Mouse (Mus musculus): Measurements from ENCODE around the gene Gm20388.

Gm20388 gene

DNA sequence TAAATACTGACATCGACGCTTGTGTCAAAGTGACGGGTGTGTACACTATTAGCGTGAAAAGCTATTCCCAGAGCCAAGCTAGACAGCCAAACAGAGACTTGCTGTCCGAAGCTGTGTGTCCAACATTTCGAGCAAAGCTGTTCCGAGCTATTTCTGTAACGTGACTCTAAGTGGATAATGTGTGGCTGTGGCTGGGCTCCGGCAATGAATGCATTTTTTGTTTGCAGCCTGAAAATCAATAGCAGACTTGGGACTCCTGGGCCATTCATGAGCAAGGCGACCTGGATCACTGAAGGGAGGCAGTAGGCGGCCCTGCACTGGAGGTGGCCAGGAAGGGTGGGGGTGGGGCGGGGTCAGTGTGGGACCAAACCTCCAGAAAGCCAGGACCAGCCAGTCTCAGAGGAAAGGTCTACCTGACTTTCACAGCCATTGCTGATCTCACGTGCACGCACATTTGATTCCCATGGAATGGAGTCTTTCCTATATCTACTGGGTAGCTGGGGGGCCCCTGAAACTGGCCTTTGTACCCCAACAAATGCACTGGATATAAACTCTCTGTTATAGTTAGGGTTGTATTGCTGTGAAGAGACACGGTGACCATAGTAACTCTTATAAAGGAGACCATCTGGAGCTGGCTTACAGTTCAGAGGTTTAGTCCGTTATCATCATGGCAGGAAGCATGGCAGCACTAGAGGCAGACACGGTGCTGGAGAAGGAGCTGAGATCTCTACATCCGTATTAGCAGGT is 1415.7 kb downstream of the Gm20388 start:
- in situ Hi-C loops (cut with MboI): no loop called here

GRCm38 (mm10) chr8:121332436-121332835 is 1421.8 kb downstream of the Gm20388 start:
- in situ Hi-C loops (cut with MboI): no loop called here

- in situ Hi-C loops (cut with MboI): no loop called here
Measured at GRCm38 (mm10) chr8:121334495-121335424, 1424.1 kb downstream of the Gm20388 start.

DNA sequence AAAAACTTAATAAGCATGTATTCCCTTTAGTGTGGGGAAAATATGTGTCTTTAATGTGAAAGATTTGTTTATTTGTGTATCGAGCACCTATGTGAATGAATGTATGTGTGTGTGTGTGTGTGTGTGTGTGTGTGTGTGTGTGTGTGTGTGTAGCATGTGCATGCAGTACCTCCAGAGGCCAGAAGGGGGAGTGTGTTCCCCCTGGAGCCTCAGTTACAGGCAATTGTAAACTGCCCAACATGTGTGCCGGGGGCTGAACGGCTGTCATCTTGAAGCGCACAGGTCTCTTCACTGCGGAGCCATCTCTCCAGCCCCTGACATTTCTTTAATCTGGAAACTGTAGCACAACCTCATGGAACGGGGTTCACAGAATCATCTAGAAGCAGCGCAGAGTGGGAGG is 1425.0 kb downstream of the Gm20388 start:
- in situ Hi-C loops (cut with MboI): no loop called here

- in situ Hi-C loops (cut with MboI): no loop called here
Measured at GRCm38 (mm10) chr8:121342931-121343330, 1432.3 kb downstream of the Gm20388 start.

GRCm38 (mm10) chr8:121344486-121344885 is 1433.8 kb downstream of the Gm20388 start:
- in situ Hi-C loops (cut with MboI): no loop called here

DNA sequence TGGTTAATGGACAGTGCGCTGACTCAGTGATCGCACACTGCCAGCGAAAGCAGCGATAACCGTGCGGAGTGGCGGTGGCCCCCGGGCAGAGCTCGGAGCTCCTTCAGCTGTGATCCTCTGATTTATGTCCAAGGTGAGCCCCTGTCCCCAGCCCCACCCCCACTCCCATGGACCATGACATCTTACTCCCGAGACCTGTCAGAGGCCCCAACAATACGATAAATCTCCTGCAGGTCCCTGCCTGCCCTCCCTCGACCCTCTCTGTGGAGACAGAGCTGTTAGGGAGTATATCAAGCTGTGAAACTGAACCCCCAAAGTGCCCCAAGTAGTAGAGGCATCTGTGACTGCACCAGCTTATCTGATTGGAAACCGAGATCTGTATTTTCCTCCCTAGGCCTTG is 1435.5 kb downstream of the Gm20388 start:
- in situ Hi-C loops (cut with MboI): no loop called here

DNA sequence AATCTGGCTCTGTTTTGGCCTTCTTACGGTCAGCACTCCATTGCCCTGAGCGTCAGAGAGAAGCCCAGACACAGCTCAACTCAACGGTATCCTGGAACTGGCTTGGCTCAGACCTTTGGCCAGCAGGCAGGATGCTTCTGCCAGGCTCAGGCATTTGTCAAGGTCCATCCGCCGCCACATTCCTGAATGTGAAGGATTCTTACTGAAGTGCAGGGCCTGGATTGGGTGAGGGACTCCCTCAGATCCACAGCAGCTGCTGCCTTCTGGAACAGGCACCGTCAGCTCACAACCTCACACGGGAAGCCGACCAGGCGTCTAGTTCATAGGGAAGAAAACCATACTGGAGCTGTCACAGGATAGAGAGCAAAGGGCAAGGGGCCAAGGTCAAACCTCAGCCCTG is 1436.2 kb downstream of the Gm20388 start:
- in situ Hi-C loops (cut with MboI): no loop called here

- in situ Hi-C loops (cut with MboI): no loop called here
Measured at GRCm38 (mm10) chr8:121348998-121349397, 1438.4 kb downstream of the Gm20388 start.

GRCm38 (mm10) chr8:121350803-121351202 is 1440.2 kb downstream of the Gm20388 start:
- in situ Hi-C loops (cut with MboI): no loop called here

- in situ Hi-C loops (cut with MboI): no loop called here
Measured at GRCm38 (mm10) chr8:121354844-121355243, 1444.2 kb downstream of the Gm20388 start.

DNA sequence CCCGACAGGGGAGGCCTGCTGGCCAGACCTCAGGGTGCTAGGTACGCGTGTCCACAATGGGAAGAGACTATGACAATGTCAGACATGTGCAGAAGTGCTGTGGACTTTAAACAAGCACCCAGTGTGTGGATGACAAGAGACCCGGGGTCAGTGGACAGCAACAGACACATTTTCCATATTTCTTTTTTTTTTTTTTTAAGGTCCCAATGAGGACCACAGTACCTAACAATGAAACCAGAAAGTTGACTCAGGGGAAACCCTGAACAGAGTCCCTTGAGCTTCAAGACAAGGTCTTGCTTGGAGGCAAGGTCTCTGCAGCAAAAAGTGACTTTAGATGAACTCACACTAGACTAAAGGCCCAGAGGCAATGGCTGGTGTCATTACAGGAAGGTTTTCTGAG is 1446.8 kb downstream of the Gm20388 start:
- in situ Hi-C loops (cut with MboI): no loop called here

- in situ Hi-C loops (cut with MboI): no loop called here
Measured at GRCm38 (mm10) chr8:121358609-121359008, 1448.0 kb downstream of the Gm20388 start.

DNA sequence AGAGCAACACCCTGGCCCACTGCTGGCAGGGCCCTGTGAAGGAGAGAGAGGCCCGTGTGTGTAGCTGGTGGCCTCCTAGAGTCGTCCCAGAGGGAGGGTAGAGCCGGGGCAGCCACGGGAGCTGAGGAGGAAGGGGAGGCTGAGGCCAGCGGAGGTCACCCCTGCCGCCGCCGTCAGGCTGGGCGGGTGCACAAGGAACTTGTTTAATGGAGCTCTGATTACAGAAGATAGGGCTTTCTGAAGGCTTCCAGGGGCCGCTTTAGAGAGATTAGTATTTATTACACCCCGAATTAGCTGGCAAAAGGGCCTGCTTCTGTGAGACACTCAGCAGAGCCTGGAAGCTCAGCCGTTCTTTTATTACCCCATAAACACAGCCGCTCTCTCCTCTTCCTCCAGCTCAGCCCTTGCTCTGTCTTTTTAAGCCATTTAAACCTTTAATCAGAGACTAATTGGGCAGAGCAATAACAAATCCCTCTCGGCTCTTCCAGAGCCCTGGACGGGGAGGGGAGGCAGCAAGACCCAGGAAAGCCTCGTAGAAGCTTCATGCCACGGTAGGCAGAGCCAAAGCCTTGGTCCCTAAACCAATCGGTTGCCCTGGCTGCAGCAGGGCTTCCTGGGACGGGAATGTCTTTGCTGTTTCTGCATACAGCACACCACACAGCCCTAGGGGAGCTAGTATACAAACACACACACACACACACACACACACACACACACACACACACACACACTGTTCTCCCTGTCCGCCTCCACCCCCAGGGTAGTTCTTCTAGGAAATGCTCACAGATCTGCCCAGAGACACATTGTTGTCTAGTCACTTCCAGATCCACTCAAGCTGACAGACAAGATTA is 1448.7 kb downstream of the Gm20388 start:
- in situ Hi-C loops (cut with MboI): no loop called here

- in situ Hi-C loops (cut with MboI): no loop called here
Measured at GRCm38 (mm10) chr8:121360001-121360400, 1449.4 kb downstream of the Gm20388 start.

GRCm38 (mm10) chr8:121361166-121361565 is 1450.5 kb downstream of the Gm20388 start:
- in situ Hi-C loops (cut with MboI): no loop called here

DNA sequence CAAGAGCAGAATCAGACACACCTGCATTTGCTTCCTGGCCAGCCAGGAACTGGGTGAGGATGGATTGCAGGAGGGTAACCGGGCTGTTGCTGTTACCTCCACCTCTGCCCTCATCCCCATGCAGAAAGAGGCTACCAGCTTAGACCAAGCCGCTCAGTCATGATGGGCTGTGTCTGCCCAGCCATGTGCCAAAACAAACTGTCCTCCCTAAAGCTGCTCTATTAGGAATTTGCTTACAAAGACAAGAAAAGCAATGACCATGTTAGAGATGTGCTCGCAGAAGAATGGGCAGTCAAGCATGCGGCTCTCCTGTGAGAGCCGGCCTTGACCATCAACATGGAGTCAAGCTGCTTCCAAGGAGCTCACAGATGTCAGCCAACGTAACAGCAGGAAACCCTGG is 1454.0 kb downstream of the Gm20388 start:
- in situ Hi-C loops (cut with MboI): no loop called here

DNA sequence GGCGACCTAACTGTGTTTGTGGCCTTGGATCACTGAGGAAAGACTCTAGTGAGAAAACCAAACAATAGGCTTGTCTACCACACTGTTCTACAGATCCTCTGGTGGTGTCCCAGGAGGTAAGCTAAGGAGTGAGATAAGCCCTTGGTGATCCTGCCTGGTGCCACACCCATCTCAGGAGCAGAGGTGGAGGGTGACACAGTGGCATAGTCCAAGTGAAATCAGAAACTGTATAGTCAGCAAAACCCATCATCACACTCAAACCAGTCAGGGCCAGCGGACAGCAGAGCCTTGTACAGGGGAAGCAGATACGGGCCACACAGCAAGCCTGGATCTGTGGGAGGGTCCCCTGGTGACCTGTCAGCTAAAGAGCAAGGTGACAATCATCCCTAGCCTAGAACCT is 1454.5 kb downstream of the Gm20388 start:
- in situ Hi-C loops (cut with MboI): no loop called here

DNA sequence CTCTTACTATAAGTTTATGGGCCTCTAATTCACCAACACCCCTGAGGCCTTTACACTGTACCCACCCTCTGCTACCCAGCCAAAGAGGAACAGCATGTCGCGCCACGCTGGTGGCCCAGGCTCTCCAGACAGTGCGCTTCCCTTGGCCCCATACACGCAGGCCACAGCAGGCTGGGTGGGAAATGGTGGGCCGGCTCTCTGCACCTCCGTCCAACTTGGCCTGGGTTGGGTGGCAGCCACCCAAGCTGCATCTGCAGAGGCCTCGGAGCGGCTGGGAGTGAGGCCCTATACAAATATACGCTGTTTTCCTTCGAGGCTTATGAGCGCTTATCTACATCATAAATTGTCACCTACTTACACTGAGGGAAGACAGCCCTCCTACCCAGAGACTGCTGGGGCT is 1456.0 kb downstream of the Gm20388 start:
- in situ Hi-C loops (cut with MboI): no loop called here

DNA sequence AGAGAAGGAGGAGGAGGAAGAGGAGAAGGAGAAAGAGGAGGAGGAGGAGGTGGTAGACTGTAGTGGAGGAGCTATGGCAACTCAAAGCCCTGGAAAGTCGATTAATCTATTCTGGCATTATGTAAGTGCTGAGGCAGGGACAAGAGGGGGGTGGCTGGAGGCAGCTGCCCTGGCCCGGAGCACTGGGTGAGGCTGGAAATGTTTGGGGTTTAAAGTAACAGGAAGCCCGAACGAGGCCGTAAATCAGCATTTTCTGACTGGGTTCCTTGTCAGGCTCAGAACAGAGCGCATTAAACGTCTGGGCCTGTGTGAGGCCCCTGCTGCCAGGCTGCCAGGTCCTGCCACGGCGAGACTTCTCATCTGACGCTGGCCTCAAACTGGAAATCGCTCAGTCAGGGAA is 1458.2 kb downstream of the Gm20388 start:
- in situ Hi-C loops (cut with MboI): no loop called here

DNA sequence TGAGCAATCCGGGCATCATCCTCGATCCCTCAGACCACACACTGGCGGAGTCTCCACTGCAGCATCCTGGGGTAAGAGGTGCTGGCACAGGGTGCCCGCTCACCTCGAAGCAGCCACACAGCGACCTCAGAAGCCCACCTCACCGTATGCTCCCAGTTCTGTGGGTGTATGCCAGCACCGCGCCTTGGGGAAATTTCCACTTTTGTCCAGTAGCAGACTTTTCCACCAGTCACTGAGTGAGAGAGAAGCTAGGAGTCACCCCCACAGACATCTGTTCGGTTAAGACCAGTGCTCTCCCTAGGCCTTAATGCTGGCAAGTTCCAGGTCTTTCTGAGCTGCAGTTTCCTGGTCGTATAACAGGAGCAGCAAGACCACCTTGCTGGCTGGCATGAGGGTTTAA is 1458.7 kb downstream of the Gm20388 start:
- in situ Hi-C loops (cut with MboI): no loop called here

GRCm38 (mm10) chr8:121371287-121371686 is 1460.6 kb downstream of the Gm20388 start:
- in situ Hi-C loops (cut with MboI): no loop called here
